9 mouse cellular contexts compared by ENCODE assay signal in the genomic region with DNA sequence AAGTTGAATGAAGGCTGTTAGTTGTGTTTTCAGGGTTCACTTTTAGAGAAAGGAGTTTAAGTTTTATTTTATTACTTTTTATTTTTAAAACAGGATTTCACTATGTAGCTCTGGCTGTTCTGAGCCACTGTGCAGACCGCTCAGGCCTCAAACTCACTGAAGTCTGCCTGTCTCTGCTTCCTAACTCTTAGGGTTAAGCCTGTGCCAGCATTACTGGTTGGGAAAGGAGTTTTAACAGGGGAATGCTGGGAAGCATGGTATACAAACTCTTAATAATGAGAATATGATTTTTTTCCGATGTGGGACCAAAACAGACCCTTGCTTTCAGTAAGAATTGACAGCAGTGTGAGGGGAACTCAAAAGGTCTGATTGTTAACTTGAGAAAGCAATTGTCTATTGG. TPM values are rescaled to one million over a fixed set of nuclear protein-coding genes. Genes with fewer than 3 reads are reported as not detected.
DNase-seq lines count a peak whose midpoint lies in the region; ATAC-seq lines count a peak whose summit lies in the region.
"Had no signal": no experiment of that assay in that cellular context is flagged by ENCODE, and none has a peak within 500 bp of the region (broad histone marks: within the 10 kb centered on the region; RNA-seq: fewer than 3 reads in every experiment).

No protein-coding gene starts in this region.

- ATAC-seq in kidney, embryonic 15.5 days (replicated peaks; ENCODE audit: low FRiP score) = no peak
- no peak for ATAC-seq in embryonic facial prominence, embryonic 13.5 days (ENCODE audit: insufficient number of reproducible peaks, insufficient read depth, low FRiP score, low TSS enrichment, low read depth)
- no peak for ATAC-seq in limb, embryonic 15.5 days (ENCODE audit: insufficient number of reproducible peaks, low FRiP score, low TSS enrichment, low read depth)

- peak overlapping the region; percentile 27; the same call in 1 of the 2 replicates for H3K9ac ChIP-seq in kidney, embryonic 15.5 days
- peak overlapping the region; percentile 54 for H3K9ac ChIP-seq in embryonic facial prominence, embryonic 13.5 days
- no peak overlapping the region for H3K9ac ChIP-seq in limb, embryonic 15.5 days

- DNase-seq in kidney, adult 18-20 months = no peak
- DNase-seq in c-Kit-positive CD71-positive TER-119-positive erythroid progenitor cells, embryonic 14.5 days (ENCODE audit: low spot score) = no peak
- DNase-seq in right cerebral cortex, postnatal 4 days = no peak
- DNase-seq in cerebellum, postnatal 4 days (ENCODE audit: low spot score in 2 of 2) = no peak
- DNase-seq: spleen, adult 18-20 months had no signal

- H3K4me2 ChIP-seq in kidney, embryonic 15.5 days = peak overlapping the region; percentile 80
- peak overlapping the region; percentile 77 for H3K4me2 ChIP-seq in embryonic facial prominence, embryonic 13.5 days
- peak overlapping the region; percentile 77 for H3K4me2 ChIP-seq in limb, embryonic 15.5 days

- WGBS in kidney, embryonic 15.5 days = 51% methylated on average over 2 of the region's 2 CpGs
- WGBS in embryonic facial prominence, embryonic 13.5 days = 46% methylated on average over 2 of the region's 2 CpGs
- WGBS in limb, embryonic 15.5 days = 44% methylated on average over 2 of the region's 2 CpGs

- H3K4me1 ChIP-seq in kidney, embryonic 15.5 days = peaks cover 48% of the 10 kb centered on the region
- peaks cover 14% of the 10 kb centered on the region for H3K4me1 ChIP-seq in brown adipose tissue, adult 24 weeks (ENCODE audit: control insufficient read depth, insufficient read depth, insufficient read length, low read length)
- H3K4me1 ChIP-seq in embryonic facial prominence, embryonic 13.5 days = peaks cover 60% of the 10 kb centered on the region
- H3K4me1 ChIP-seq in limb, embryonic 15.5 days = peaks cover 33% of the 10 kb centered on the region

- H3K27me3 ChIP-seq in kidney, embryonic 15.5 days = no peaks in the 10 kb centered on the region
- H3K27me3 ChIP-seq in embryonic facial prominence, embryonic 13.5 days = no peaks in the 10 kb centered on the region
- no peaks in the 10 kb centered on the region for H3K27me3 ChIP-seq in limb, embryonic 15.5 days

- H3K4me3 ChIP-seq in kidney, embryonic 15.5 days (replicated peaks) = peak overlapping the region; percentile 25
- H3K4me3 ChIP-seq in brown adipose tissue, adult 24 weeks (ENCODE audit: insufficient read depth, low read depth, low read length) = peak overlapping the region; percentile 7; the same call in 1 of the 2 replicates
- H3K4me3 ChIP-seq in embryonic facial prominence, embryonic 13.5 days = peak overlapping the region; percentile 83
- peak overlapping the region; percentile 91 for H3K4me3 ChIP-seq in limb, embryonic 15.5 days

- no peaks in the 10 kb centered on the region for H3K9me3 ChIP-seq in kidney, embryonic 15.5 days (replicated peaks)
- H3K9me3 ChIP-seq in embryonic facial prominence, embryonic 13.5 days = no peaks in the 10 kb centered on the region
- H3K9me3 ChIP-seq in limb, embryonic 15.5 days = no peaks in the 10 kb centered on the region

- H3K27ac ChIP-seq in kidney, embryonic 15.5 days = peak overlapping the region; percentile 75
- H3K27ac ChIP-seq in brown adipose tissue, adult 24 weeks (replicated peaks; ENCODE audit: low read depth, low read length) = peak overlapping the region; percentile 54
- H3K27ac ChIP-seq in embryonic facial prominence, embryonic 13.5 days = peak overlapping the region; percentile 13; the same call in 1 of the 2 replicates
- H3K27ac ChIP-seq in limb, embryonic 15.5 days = peak overlapping the region; percentile 57; the same call in 1 of the 2 replicates

- no peaks in the 10 kb centered on the region; the same call in 1 of the 2 replicates for H3K36me3 ChIP-seq in kidney, embryonic 15.5 days
- no peaks in the 10 kb centered on the region for H3K36me3 ChIP-seq in embryonic facial prominence, embryonic 13.5 days
- H3K36me3 ChIP-seq in limb, embryonic 15.5 days = no peaks in the 10 kb centered on the region

RNA-seq across cellular contexts. Expression of gene Ppfibp1, which starts 1.9 kb away (rescaled TPM):
- 68.3 and 73.6 TPM in 2 replicates for polyA plus RNA-seq in kidney, embryonic 15.5 days (2015; fragmentation: Nextera tagmentation; extraction: Ambion mirVana)
- polyA plus RNA-seq in brown adipose tissue, adult 24 weeks (2012; ENCODE audit: insufficient read depth, insufficient read length, missing spikeins) = 23.7 and 25.4 TPM in 2 replicates
- 56.6 and 57.9 TPM in 2 replicates for polyA plus RNA-seq in embryonic facial prominence, embryonic 13.5 days (2015; fragmentation: Nextera tagmentation; extraction: Ambion mirVana)
- polyA plus RNA-seq in limb, embryonic 15.5 days (2015; fragmentation: Nextera tagmentation; extraction: Ambion mirVana) = 60.8 and 63.5 TPM in 2 replicates

RNA-seq across cellular contexts. Expression of gene Smco2, which starts 40.3 kb away (rescaled TPM):
- polyA plus RNA-seq in kidney, embryonic 15.5 days (2015; fragmentation: Nextera tagmentation; extraction: Ambion mirVana) = not detected in 2 replicates
- not detected in 2 replicates for polyA plus RNA-seq in brown adipose tissue, adult 24 weeks (2012; ENCODE audit: insufficient read depth, insufficient read length, missing spikeins)
- not detected in 2 replicates for polyA plus RNA-seq in embryonic facial prominence, embryonic 13.5 days (2015; fragmentation: Nextera tagmentation; extraction: Ambion mirVana)
- polyA plus RNA-seq in limb, embryonic 15.5 days (2015; fragmentation: Nextera tagmentation; extraction: Ambion mirVana) = not detected in 2 replicates

Comparison
In these comparisons a context has a peak if more than half of its experiments do, and no peak if none do; other contexts are left out.
1. H3K27ac ChIP-seq: peak in every context shown above with its lines; median percentile 75 in kidney, embryonic 15.5 days; 57 in limb, embryonic 15.5 days; 54 in brown adipose tissue, adult 24 weeks; 13 in embryonic facial prominence, embryonic 13.5 days.
2. H3K4me3 ChIP-seq: peak in every context shown above with its lines; median percentile 91 in limb, embryonic 15.5 days; 83 in embryonic facial prominence, embryonic 13.5 days; 25 in kidney, embryonic 15.5 days; 7 in brown adipose tissue, adult 24 weeks.